Mouse (Mus musculus) B cell, adult 2 months (primary cell): ENCODE data around the gene Tub.

Experiments
- DNase-seq, 2 experiments: peaks; one replicate each; pipeline ENCODE4 v3.0.0; 2022

Gene Tub

DNA sequence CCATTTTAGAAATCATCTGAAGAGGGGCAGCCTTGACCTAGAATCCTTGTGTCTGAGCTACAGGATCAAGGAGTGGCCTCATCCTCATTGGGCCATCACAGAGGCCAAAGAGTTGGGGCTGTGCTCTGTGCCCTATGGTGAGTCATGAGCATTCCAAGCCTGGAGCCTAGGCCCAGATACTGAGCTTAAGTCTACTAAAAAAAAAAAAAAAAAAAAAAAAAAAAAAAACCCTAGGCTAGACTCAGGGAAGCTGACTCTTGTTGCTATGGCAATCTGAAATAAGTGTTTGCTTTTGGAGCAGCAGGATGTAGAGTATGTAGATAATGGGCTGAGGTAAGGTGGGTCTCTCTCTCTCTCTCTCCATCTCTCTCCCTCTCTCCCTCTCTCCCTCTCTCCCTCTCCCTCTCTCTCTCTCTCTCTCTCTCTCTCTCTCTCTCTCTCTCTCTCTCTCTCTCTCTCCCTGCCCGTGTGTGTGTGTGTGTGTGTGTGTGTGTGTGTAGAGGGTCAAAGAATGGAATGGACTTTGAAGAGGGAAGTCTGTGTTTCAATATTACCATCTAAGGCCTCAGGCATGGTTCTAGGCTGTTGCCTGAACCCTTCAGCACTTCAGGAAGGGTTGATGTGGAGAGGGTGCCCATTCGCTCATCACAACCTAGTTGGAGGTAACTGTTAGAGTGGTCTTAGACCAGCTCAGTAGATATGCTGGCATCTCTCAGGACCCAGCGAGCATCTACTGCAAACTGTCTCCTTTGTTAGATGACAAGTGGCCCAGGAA, 36.0 kb downstream of the Tub start:
- no peak for DNase-seq

DNA sequence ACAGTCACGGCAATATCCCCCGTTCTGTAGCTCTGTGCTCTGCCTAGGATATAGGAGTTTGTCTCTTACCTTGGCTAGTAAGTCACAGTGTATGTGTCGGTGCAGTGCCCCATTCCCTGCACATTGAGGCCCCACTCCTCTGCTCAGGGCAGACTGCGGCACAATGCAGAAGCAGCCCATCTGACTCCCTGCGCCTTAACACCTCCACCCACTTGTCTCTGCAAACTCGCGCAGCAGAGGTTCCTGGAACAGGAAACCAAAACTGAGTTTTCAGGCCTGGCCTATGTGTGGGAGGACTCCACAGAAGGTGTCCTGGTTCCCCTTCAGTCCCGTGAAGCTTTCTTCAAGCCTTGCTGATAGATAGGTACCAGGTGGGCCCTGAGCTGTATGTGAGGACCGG, 41.1 kb downstream of the Tub start:
- DNase-seq, result no peak

DNA sequence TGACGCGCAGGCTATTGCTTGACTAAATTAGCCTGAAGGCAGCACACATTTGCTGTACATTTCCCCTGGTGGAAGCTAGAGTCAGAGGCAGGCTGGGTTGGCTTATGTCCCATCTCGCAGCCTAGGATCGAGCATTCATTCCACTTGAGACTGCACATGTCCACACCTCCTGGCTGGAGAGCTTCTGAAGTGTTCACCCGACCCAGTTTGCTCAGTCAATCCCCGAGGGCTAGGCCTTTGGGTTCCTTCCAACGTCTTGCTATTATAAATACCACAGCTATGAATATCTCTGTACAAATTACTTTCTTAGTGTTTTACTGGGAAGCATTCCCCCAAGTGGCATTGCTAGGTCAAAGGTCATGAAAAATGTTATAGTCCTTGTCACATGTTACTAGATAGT, 43.1 kb downstream of the Tub start:
- no peak for DNase-seq

DNA sequence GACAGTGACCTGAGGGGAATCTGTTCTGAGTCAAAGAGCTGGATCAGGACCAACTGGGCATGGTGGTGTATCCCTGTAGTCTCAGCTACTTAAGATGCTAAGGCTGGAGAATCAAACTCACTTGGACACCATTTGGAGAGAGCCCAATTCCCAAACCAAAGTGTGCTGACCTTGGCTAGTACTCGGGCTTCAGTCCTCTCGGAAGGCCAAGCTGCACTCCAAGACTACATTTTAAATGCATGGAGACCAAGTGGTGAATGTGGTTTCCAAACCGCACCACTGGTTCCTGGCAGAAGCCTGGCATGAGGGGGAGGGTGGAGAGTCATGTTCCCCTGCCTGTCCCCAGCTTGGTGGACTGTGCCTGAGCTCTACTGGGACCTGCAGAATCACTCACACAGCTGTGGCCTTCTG, 43.7 kb downstream of the Tub start:
- no peak for DNase-seq

DNA sequence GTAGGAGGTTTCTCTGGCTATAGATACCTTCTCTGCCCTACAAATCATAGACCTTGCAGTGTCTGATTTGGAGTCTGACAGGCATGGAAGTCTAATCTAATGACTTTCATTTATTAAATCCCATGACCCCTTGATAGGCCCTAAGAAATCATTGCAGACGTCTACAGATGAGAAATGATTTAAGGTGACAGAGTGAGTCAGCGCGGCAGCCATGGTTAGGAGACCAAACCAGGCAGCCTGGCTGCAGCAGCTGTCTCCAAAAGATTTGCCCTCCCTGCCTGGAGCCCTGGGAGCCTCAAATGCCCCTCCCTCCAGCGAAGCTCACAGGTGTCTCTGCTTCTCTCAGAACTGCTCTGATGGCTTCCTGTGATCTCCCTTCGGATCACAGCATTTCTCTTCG, 46.0 kb downstream of the Tub start:
- no peak for DNase-seq

DNA sequence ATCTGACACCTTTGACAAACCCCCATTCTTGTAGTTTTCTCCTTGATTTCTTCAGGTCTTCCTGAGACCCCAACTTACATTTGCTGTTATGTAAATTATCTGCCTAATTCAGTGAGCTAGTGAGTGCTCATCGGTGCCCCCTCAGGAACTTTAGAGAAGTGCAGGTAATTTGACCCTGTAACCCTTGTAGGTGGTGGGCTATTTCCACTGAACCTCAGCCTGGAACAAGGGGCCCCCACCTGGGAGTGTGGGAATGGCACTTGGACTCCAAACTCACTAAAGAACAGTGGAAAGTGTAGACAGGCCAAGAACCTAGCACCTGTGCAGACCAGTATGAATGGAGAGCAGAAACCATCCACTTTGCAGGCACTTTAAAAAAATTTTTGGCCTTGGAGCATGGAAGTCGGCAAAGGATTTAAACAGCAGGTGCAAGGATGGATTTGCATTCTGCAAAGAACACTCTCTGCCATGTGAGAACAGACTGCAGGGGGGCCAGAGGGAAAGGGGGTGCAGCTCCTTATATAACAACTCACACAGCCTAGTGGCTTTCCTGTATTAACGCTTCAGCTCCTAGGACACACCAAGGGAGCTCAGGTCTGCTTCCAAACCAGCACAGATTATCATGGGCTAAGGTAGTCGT, 50.3 kb downstream of the Tub start:
- peak; percentile 19 for DNase-seq

DNA sequence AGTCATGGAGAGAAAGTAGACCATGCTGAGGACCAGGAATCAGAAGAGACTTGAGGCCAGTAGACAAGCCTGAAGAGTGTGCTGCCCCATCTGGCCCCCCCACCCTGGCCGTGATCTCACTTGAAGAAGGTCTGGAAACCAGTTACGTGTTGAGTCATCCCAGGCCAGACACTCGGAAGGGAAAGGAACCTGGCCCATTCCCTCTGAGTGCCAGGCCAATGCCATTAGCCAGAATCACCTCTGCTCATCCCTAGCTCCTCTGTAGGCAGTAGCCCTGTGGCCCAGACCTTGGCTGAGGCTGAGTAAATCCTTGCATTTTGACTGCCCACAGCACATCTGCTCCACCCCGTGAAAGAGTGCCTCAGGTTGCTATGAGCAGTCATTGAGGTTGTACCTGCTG, 51.8 kb downstream of the Tub start:
- no peak for DNase-seq

DNA sequence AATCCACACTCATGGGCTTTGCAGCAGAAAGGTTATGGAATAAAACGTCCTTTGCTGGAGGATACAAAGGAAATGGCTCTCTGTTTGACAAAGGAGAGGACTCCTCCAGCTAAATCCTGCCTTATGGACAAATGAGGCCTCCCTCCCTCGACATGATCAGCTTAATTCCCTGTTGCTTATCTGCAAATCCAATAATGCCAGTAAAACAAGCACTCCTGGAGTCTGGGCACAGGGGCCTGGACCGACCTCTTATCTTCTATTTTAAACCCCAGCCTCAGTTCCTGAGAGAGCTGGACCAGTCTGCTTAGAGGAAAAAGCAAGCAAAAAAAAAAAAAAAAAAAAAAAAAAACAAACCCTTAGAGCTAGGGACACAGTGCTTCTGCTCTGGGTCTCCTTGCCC, 53.5 kb downstream of the Tub start:
- DNase-seq, result no peak

DNA sequence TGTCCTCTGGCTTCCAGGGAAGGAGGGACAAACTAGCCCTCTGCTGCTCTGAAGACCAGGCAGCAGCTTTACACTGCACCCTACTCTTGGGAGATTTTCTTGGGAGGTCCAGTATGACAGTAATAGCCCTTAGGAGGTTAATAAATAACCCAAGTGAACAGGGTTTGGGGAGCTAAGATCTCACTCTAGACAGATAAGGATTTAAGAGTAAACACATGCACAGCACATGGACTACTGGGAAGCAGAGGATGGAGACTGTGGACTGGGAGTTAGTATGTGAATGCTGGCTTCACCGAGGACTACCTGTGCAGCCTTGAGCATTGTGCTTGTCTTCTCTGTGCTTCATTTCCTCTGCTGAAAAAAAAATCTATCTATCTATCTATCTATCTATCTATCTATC, 59.1 kb downstream of the Tub start:
- no peak for DNase-seq

DNA sequence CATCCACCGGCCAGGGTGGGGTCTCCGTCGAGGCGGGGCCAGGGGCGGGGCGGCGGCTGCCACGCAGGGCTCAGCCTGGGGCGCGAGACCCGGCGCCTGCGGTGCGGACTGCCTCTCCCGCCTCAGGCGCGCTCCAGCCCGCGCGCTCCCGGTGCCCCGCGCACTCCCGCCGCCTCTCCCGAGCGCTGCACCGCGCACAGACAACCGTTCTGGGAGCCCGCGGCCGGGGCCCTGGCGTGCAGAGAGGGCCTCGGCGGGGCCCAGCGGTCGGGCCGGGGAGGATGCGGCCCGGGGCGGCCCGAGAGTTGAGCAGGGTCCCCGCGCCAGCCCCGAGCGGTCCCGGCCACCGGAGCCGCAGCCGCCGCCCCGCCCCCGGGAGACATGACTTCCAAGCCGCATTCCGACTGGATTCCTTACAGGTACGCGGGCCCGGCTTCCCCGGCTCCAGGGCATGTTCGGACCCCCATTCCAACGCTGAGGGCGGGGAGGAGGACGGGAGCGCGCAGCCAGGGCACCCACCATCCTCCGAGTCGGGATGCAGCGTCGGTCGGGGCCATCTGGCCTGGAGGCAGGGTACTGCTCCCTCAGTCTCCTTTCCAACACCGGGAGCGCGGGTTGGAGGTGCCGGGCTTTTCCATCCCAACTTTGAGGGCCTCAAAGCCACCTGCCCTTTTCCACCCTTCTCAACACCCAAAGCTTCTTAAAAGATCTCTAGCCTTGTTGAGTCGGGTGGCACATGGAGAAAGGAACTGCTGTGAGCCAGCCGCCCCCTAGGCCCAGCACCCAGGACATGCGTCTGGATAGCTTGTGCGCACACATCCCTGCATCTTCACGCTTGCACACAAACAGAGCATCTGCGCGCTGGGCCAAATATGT, 60.8 kb downstream of the Tub start:
- DNase-seq, result no peak

DNA sequence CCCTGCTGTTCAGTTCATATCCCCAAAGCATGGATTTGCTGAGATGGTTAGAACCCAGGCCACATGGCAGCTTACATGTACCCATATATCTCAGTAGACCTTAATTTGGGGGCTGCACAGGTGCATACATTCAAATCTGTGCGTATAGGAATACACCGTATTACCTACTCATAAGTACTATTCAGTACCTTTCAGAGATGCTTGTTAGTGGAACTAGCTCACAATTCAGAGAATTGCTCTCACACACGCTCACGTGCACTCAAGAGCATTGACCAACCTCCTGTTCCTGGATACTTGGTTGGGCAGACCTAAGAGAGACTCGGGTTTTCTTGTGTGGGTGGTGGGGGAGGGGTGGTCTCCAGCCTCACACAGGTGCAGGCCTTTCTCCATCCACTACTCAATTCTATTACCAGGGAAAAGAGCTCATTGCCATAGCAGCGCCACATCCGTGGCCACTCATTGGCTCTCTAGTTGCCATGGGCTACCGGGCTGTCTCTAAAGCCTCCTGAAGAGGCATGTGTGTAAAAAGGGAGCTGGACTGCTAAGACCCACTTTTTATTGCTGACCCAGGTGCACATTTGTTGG, 61.5 kb downstream of the Tub start:
- no peak for DNase-seq

DNA sequence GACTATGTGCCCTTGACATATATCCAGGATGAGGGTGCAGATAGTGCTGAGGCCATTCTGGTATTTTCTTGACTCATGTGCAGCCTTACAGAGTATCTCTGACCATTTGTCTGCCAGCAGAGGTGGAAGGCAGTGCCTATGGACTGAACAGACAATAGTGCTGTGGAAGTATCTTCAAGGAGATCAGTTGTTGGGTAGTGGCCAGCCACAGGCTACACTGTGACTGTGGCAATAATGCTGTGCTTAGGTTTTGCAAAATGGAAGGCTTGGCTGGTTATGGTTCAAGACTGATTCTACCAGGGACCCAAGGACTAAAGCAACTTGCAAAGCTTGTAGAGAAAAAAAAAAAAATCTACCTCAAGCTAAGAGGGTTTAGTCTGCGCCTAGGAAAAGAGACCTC, 62.4 kb downstream of the Tub start:
- no peak for DNase-seq

DNA sequence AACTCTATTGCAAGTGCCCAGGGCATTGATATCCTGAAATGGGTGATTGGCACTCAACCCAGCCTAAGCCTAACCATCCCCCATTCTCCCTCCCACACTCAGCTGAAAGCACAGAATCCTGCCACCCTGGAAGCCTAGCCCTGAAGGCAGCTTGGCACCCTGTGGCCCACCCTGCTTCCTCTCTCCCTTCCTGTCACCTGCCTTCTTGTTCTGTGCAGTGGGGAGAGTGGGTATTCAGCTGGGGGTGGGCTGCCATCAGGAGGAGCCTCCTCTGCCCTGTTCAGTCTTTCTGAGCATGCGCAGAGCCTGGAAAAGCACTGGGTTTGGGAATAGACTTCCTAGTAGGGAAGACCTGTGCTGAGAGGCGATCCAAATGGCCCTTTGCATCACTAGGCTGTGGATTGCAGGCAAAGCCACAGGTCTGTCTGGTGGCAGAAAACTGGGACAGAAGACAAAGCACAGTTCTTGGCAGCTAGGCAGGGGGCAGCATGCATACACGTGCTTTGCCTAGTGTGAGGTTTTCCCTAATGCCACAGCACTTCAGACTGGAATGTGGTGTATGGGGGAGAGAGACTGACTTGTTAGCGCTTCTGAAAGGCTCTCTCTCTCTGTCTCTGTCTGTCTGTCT, 63.0 kb downstream of the Tub start:
- no peak for DNase-seq

DNA sequence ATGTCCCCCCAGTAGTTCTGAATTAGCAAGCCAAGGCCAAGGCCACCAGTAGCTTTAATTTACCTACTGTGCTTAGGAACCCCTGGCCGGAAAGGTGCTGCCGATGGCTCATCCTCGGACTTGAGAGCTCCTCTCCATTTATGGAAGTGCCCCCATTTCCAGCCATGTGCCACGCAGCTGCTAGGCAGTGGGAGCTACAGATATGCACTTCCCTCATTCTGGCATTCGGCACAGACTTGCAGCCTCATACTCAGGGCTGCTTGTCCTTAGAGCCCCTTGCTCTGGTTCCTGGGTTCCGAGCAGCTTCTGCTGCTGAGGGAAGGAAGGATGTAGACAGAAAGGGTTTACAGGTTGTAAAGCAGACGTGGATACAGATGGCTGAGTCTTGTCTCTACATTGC, 64.7 kb downstream of the Tub start:
- no peak for DNase-seq

DNA sequence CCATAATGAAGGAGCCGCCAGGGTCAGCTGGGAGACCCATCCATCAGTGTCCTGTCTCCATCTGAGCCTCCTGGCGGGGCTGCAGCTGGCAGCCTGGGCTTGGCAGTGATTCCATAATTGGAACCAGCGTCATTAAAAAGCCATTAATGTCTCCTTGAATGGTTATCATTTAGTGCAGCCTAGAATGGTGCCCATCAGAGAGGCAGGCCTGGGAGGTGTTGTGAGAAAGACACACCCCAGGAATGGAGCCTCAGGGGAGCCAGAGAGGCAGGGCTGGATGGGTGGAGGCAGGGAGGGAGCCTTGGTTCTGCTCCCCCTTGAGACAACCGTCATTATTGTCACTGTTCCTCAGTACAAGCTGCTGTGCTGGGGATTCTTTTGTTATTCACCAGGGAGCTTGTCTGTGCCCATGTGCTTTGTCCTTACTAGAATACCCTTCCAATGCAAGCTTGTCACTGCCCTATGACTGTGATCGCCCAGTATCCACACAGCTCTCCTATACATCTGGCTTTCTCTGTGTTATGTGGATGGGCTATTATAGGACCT, 66.3 kb downstream of the Tub start:
- DNase-seq, result no peak

DNA sequence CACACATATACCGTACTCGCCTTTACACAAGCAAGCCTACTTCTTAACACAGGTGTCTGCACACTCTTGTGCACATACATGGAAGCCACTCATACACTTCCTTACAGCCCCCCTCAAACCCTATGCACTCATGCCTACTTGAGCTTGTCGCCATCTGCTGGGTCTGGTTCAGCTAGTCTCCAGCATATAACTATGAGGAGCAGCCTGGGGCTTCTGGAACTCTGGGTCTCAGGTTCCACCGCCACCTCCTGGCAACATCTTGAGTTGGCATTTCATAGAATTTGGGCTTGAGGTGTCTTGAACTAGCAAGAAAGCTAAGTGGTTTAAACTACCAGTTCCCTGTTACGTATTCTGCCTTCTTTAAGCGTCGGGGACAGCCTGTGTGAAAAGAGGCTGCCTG, 69.1 kb downstream of the Tub start:
- no peak for DNase-seq

DNA sequence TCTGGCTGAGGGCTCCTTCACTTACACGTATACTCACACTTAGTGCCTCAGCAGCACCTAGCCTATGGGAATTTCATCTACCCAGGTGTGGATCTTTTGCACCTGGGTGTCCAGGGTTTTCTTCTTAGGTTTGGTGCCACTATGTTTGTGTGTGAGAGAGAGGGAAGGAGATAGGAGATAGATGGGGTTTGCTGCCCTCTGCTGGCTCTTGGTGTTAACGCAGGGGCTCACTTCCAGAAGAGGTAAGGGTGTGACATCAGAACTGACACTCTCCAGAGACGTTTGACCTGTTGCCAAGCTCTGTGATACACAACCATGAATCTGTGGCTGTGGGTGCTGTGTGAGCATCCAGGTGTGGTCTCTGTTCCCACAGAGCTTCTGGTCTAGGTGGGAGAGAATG, 71.3 kb downstream of the Tub start:
- DNase-seq, result peak; percentile 54 to 55

DNA sequence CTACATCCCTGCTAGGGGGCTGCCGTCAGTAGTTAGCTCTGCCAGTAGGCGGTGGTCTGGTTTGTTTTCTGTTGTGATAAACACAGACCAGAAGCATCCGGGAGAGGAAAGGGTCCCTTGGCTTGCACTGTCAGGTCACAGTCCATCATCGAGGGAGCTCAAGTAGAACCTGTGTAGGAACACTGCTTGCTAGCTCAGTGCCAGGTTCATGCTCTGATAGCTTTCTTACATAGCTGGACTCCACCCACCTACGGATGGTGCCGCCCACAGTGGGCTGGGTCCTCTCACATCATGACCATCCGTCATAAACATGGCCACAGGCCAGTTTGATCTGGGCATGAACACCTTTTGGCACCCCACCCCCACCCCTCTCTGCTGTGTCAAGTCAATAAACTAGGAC, 75.6 kb downstream of the Tub start:
- DNase-seq, result no peak

DNA sequence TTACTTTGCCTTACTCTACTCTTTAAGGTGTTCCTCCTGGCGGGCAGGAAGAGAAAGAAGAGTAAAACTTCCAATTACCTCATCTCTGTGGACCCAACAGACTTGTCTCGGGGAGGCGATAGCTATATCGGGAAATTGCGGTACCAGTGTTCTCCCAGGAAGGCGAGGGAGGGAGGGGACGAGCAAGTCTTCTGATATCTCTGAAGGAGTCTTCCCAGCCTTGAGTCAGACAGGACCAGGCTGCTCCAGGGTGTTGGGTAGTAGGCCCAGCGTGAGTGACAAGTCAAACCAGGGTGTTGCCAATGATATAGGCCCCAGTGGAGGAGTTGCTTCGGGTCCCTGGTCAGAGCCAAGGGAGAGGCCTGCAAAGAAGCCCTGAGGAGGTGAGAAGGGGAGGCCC, 76.8 kb downstream of the Tub start:
- no peak for DNase-seq

DNA sequence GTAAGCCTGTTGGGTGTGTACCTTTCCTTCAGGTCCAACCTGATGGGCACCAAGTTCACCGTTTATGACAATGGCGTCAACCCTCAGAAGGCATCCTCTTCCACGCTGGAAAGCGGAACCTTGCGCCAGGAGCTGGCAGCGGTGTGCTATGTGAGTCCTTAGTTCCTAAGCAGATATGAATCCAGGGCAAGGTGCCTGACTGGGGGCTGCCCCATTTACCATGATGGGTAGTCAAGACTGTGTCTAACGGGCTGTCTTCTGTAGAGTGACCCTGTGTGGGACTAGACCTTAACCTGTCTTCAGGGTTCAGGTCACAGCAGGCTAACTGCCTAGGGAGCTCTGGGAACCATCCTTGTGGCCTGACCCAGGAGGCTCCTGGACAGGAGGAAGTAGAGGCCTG, 77.6 kb downstream of the Tub start:
- no peak for DNase-seq

DNA sequence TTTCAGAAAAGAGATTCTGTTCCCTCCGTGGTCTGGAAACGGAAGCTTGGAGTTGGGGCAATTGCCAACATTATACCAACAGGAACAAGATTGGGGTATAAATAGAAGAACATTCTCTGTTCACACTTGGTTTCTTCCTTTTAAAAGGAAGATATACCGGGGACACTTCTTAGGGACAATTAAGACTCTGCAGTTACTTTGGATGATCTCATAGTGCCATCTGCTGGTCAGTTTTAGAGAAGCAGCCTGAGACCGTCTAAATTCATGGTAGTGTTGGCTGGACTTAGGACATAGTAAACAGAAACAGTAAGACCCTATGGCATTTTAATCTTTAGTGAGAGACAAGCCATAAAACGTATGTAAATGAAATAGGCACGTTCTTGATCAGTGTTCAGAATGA, 78.1 kb downstream of the Tub start:
- peak; percentile 46 to 48 for DNase-seq

DNA sequence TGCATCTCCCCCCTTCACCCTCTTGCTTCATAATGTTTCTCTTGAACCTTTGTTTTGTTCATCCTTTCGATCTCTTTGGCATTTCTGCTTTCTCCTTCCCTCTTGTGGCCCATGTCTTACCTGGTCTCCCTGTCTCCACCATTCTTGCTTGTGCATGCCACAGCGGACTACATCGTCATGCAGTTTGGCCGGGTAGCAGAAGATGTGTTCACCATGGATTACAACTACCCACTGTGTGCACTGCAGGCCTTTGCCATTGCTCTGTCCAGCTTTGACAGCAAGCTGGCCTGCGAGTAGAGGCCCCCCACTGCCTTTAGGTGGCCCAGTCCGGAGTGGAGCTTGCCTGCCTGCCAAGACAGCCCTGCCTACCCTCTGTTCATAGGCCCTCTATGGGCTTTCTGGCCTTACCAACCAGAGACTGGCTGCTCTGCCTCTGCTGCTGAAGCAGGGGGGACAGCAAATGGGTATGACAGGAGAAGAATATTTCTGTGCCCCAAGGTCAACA, 79.9 kb downstream of the Tub start:
- DNase-seq, result no peak

DNA sequence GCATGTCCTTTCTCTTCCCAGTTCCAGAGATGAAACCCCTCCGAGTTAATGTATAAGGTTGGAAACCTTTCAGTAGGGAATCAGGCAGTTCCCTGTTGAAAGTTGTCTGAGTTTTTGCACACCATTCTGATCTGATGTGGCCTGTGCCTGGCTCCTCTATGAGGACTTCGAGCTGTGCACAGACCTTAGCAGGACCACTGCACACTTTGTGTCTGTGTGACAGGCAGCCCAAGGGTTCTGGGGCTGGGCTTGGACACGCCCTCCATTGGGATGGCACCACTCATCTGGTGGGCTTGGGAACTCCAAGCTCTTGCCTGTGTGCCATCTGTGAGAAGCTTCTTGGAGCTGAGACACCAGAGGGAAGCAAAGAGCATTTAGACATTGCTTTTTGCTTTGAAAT, 81.2 kb downstream of the Tub start:
- no peak for DNase-seq
